Mouse (Mus musculus) urinary bladder, postnatal 25 days (tissue): ENCODE results near the gene Ephb2.
A peak's percentile ranks its signal among the peaks of the same experiment; 100 is the strongest.

Experiments
- DNase-seq: peaks from one replicate; pipeline ENCODE4 v3.0.0; 2022; ENCODE audit warnings: low spot score

The Ephb2 gene

DNA sequence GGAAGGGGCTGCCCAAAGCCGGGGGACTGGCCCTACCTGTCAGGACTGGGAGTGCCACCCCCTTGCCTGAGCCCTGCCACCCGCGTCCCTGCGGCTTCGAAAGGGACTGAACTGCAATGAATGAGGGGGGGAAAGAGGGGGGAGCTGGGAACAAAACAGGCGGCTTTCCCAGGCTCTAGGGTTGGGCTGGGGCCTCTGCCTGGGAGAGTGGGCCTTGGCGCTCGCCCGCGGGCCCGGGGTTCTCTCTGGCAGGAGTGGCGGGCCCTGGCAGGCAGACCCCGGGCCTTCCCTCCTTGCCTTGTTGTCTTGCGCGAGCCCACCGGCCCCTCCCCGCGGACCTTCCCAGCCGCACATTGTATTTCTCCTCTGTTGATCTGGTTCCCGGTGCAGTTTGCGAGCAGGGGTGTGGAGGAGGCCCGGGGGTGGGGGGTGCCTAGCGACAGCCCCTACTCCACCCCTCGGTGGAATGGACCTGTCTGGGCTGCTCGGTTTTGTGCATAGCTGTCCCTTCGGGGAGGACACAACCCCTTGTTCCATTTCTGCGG is 671 bp upstream of the Ephb2 start:
- DNase-seq: no peak

GRCm38 (mm10) chr4:136834815-136835620 is 770 bp downstream of the Ephb2 start:
- peak; percentile 25 for DNase-seq

GRCm38 (mm10) chr4:136834439-136834814 is 1.4 kb downstream of the Ephb2 start:
- no peak for DNase-seq

DNA sequence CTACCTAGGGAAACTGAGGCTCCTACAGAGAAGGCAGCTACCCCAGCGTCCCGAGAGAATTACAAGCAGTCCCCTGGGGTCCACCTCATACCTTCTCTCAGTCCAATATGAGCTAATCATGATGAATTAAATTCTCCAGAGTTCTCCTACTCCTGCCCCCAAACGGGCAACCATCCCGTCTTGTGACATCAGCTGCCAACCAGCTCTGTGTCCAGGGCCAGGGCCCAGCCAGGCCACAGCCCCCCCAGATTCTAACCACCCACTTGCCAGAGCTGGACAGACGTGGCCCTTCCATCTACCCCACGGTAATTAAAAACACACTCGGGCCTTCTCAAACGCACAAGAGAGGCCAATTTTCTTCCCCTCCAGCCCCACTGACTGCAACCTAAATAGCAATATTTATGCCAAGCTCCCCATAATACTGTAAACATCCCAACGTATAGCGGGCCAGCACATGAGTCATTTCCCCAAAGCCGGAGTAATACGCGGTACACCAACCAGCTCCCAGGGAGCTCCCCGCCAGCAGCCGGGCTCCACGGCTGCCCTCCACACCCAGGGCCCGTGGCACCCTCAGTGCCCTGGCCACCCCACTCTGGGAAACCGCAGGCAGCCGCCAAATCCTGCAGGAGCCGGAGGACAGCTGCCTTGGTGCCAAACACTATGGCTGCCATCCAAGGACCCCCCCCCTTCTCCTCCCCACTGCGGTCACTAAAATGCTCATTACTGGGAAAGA is 2.0 kb downstream of the Ephb2 start:
- no peak for DNase-seq

GRCm38 (mm10) chr4:136832559-136833232 is 3.1 kb downstream of the Ephb2 start:
- no peak for DNase-seq

GRCm38 (mm10) chr4:136830272-136830823 is 5.4 kb downstream of the Ephb2 start:
- no peak for DNase-seq

DNA sequence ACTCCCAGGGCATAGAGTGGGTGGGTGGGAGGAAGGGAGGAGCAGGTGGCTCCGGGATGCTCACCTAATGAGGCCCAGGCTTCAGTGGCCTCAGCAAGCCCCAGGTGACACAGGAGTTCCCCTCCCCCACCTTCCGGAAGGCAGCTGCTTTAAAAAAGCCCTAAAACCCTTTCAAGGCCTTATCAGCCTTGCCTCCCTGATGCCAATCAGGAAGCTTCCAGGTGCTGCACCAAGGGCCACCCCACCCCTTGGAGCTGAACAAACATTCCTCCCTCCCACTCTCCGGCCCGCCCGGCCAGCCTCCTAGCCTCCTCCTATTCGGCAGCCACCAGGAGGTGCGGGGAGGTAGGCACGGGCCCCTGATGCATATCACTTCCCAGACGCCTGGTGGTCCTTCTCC is 6.0 kb downstream of the Ephb2 start:
- DNase-seq: peak; percentile 31

DNA sequence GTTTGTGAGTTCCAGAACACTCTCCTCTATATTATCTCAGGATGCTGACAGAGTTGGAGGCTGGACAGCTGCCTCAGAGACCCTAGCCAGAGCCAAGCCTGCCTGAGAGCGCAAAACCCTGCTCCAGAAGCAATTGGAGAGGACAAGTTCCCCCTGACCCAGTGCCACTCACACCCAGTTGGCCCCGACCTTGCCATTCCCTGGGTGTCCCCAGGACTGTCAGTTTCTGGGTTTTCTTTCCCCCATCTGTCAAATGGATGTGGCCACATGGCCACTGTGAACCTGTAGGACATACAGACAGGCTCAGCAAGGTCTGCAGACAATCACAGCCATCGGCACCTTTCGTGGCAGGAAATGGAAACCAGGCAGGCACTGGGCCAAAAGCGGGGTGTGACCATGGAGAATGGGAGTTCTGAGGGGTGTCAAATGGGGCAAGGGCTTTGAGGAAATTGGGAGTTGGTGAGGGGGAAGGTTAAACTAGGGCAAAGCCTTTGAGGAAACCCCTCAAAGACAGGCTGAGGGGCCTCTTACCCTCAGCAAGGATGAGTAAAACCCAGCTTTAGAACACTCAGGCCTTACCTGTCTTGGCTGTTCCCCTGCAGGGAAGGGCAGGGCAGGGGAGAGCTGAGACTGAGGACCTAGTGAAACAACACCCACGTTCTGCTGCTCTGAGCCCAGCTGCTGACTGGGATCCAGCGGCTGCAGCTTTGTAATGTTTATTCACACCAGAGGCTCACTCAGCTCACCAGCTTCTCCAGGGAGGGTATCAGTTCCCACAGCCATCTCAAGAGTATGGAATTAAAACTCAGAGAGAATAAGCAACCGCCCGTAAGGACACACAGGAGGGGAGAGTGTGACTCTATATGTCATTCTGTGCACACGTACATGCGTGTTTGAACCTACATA is 6.9 kb downstream of the Ephb2 start:
- no peak for DNase-seq

- no peak for DNase-seq
These were observed 10.7 kb downstream of the Ephb2 start for GRCm38 (mm10) chr4:136824935-136825552.

DNA sequence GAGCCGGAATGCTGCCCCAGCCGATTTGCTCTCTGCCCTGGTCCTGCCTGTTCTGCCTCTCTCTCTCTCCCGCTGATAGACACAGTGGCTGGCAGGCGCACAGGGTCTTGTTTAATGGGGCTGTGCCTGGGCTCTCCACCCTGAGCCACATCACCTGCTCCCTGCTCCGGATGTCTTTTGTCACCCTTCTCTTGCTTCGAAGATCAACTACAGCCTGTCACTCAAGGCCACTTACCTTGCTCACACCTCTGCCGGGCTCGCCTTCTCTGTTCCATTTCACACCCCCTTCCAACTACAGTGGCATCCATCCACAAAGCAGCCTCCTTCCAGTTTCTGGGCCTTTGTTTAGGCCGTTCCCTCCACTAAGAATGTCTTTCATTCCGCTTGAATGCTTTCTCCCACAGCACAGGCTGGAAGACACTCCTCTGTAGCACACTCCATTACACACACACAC is 15.7 kb downstream of the Ephb2 start:
- no peak for DNase-seq

GRCm38 (mm10) chr4:136816701-136817100 is 19.1 kb downstream of the Ephb2 start:
- DNase-seq: no peak

DNA sequence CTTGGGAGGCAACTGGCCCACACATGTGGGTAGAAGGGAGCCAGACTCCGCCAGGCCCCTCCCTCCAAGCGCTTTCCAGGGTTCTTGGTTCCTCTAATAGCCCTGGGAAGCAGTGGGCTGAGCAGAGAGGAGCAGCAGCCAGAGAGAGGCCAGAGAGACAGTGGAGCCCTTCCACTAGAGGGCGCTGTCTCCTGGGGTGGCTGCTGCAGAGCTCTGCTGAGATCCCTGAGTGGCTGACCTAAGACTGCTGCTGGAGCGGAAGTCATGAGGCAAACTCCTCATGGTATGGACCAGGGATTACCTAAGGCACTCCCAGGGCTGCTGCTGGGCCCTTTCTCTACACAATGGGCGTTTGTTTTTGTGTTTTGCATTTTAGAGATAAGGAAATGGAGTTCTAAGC is 20.4 kb downstream of the Ephb2 start:
- DNase-seq: peak; percentile 52

DNA sequence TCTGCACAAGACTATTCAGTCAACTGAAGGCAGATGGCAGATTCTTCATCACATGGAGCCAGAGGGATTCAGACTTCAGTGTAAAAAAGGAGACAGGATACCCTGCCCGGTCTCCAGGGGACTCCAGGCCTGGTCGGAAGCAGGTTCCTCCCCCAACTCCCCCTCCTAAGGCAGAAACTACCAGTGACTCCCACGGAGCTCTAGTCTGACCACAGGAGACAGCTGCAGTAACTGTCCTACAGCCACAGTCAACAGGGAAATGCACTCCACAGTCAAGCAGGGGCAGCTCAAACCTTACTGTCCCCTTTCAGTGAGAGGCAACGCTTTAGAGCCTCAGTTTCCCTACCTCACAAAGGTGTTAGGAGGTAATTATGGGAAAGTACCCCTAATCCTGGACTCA is 23.2 kb downstream of the Ephb2 start:
- DNase-seq: no peak

DNA sequence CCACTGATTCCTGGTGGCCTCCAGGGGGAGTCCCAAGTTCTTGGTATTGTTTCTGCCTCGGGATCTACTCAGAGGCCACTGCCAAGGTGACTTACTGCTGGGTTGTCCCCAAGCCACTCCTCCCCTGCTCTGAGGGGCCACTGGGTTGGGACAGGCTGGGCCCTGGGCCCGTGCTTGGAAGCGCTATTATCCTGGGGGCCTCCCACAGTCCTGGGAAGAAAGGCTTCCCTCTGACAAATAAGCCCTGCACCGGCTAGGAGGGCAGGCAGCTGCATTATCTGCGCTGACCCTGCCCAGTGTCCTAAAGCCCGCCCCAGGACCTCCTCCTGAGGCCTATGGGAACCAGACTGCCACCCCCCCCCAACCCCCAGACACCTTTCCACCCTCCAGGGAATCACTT is 24.2 kb downstream of the Ephb2 start:
- DNase-seq: no peak

DNA sequence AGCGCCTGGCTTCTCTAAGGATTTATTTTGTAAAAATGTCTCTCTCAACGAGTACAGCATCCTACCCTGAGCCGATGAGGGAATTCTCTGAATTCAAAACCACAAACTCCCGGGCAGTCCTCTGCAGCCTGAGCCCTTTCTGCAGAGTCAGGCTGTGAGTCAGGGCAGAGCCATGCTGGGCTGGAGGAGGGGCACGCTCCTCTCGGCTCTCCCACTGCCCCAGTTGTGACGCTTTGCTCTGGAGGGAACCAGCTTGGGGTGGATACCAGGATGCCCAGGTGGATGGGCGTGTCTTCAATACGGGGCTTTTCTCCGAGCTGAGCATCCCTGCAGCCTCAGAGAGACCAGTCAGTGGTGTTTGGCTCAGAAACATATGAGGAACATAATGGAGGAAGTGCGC is 27.3 kb downstream of the Ephb2 start:
- DNase-seq: no peak

GRCm38 (mm10) chr4:136807448-136808009 is 28.3 kb downstream of the Ephb2 start:
- DNase-seq: no peak

- DNase-seq: no peak
These were observed 29.5 kb downstream of the Ephb2 start for GRCm38 (mm10) chr4:136806254-136806653.

DNA sequence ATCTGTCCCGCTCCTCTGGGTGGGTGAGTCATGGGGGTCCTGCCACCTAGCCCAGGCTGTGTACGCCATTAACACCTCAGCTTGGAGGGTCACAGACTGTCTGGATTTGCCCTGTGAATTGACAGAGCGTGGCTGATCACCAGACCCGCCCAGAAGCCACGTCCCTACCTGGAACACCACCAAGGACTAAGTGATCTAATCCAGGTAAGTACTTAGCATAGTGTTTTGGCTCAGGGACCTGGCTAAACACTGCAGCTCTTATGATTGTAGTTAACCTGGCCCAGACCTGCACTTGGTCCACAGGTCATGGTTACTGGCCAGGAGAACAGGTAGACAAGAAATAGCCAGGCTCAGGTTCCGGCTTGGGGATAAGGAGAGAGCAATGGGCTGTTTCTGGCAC is 31.4 kb downstream of the Ephb2 start:
- no peak for DNase-seq

- DNase-seq: peak; percentile 31
These were observed 33.3 kb downstream of the Ephb2 start for GRCm38 (mm10) chr4:136802446-136802845.

DNA sequence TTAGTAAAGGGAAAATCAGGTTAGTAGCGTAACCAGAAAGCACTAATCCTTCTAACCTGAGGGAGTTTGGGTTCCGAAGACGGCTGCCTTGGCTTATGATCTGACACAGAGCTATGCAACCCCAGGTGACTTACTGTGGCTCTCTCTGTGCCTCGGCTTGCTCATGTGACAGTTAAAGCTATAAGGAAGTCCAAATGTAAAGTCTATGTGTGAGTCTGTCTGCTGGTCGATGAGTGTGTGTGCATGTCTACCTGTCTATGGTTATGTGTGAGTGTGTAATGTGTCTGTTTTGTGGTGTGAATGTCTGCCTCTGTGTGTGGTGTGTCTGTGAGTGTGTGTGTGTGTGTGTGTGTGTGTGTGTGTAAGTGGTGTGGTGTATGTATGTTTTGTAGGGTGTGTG is 33.8 kb downstream of the Ephb2 start:
- no peak for DNase-seq
